Mouse (Mus musculus): ENCODE data around the gene Olfr483. TPM values are rescaled to one million over a fixed set of nuclear protein-coding genes. Genes with fewer than 3 reads are reported as not detected.

The Olfr483 gene
- not detected in 2 replicates for polyA plus RNA-seq (2015; fragmentation: Nextera tagmentation; extraction: Ambion mirVana)

DNA sequence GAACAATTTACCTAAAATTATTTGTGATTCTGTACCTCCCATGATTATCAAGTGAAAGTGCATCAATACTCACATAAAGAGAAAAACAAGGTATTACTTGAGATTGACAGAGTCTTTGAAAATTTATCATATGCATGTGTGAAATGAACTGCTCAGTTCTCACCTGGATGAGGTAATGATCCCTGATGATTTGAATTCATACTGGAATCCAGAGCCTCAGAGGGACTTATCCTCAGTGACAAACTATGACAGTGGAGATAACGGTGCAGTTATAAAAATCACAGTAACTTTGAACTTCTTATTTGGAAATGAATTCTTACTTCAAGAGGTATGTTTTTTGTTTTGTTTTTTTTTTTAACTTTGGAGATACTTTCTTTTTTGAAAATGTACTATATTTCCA, at the start of gene Olfr483:
Gene Olfr483, plus strand, starts transcription at position 301 of the 400 bp plus-strand sequence.

DNA sequence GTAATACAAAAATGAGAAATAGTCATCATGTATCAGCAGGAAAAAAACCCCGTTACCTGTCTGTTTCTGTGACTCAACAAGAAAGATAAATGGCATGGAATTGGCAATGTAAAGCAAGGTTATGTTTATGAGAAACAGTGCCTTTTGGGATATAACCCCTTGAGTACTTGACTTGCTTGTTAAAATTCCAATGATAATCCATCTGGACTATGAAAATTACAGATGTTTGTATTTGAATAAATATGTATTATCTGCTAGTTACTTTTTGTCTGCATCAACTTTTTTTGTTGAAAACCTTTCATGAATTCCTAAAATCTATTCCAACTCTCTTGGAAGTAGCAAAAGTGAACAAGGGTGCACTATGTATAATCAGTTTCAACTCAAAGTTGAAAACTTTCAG, 33.4 kb upstream of the Olfr483 start, which contains the start of gene Olfr480:
Gene Olfr480, minus strand, starts transcription at position 101 of the 400 bp plus-strand sequence.

GRCm38 (mm10) chr7:108079555-108079954, 21.1 kb upstream of the Olfr483 start, which contains the start of gene Olfr481:
Gene Olfr481, plus strand, starts transcription at chr7:108079855.

GRCm38 (mm10) chr7:108097486-108097885, 3.2 kb upstream of the Olfr483 start, which contains the start of gene Olfr482:
Gene Olfr482, minus strand, starts transcription at chr7:108097586.

DNA sequence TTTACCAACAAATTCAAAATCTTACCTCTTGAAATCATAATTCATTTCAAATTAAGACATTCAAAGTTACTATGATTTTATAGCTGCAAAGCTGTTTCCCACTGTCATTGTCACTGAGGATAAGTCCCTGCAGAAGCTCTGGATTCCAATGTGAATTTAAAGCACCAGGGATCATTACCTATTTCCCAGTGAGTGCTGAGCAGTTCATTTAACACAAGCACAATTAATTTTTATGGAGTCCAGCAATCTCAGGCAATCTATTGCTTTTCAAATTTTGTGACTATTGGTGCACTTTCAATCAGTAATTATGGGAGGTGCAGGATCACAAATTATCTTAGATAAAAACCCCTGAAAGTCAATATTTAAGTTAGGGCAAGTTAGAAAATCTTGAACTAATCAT, 26.7 kb downstream of the Olfr483 start, which contains the start of gene Olfr484:
Gene Olfr484, minus strand, starts transcription at position 101 of the 400 bp plus-strand sequence.

Other genes with a start within 250 kb of the Olfr483 start
- not detected in 2 replicates for gene Olfr472, start 202.9 kb upstream of the Olfr483 start, polyA plus RNA-seq (2015; fragmentation: Nextera tagmentation; extraction: Ambion mirVana)
- not detected in 2 replicates for gene Olfr473, start 170.4 kb upstream of the Olfr483 start, polyA plus RNA-seq (2015; fragmentation: Nextera tagmentation; extraction: Ambion mirVana)
- not detected in 2 replicates for gene Olfr474, start 146.2 kb upstream of the Olfr483 start, polyA plus RNA-seq (2015; fragmentation: Nextera tagmentation; extraction: Ambion mirVana)
- gene Olfr476, start 136.0 kb upstream of the Olfr483 start, polyA plus RNA-seq (2015; fragmentation: Nextera tagmentation; extraction: Ambion mirVana) = not detected in 2 replicates
- gene Olfr477, start 114.2 kb upstream of the Olfr483 start, polyA plus RNA-seq (2015; fragmentation: Nextera tagmentation; extraction: Ambion mirVana) = not detected in 2 replicates
- not detected in 2 replicates for gene Olfr478, start 66.9 kb upstream of the Olfr483 start, polyA plus RNA-seq (2015; fragmentation: Nextera tagmentation; extraction: Ambion mirVana)
- not detected in 2 replicates for gene Olfr479, start 50.2 kb upstream of the Olfr483 start, polyA plus RNA-seq (2015; fragmentation: Nextera tagmentation; extraction: Ambion mirVana)
- not detected in 2 replicates for gene Olfr480, start 33.5 kb upstream of the Olfr483 start, polyA plus RNA-seq (2015; fragmentation: Nextera tagmentation; extraction: Ambion mirVana)
- not detected in 2 replicates for gene Olfr481, start 21.0 kb upstream of the Olfr483 start, polyA plus RNA-seq (2015; fragmentation: Nextera tagmentation; extraction: Ambion mirVana)
- 0.12 TPM in 2 replicates for gene Olfr482, start 3.3 kb upstream of the Olfr483 start, polyA plus RNA-seq (2015; fragmentation: Nextera tagmentation; extraction: Ambion mirVana)
- not detected in 2 replicates for gene Olfr484, start 26.6 kb downstream of the Olfr483 start, polyA plus RNA-seq (2015; fragmentation: Nextera tagmentation; extraction: Ambion mirVana)
- gene Olfr485, start 59.0 kb downstream of the Olfr483 start, polyA plus RNA-seq (2015; fragmentation: Nextera tagmentation; extraction: Ambion mirVana) = not detected in 2 replicates
- not detected in 2 replicates for gene Olfr486, start 71.9 kb downstream of the Olfr483 start, polyA plus RNA-seq (2015; fragmentation: Nextera tagmentation; extraction: Ambion mirVana)
- not detected in 2 replicates for gene Olfr487, start 113.8 kb downstream of the Olfr483 start, polyA plus RNA-seq (2015; fragmentation: Nextera tagmentation; extraction: Ambion mirVana)
- not detected in 2 replicates for gene Olfr488, start 157.5 kb downstream of the Olfr483 start, polyA plus RNA-seq (2015; fragmentation: Nextera tagmentation; extraction: Ambion mirVana)
- not detected in 2 replicates for gene Olfr490, start 188.1 kb downstream of the Olfr483 start, polyA plus RNA-seq (2015; fragmentation: Nextera tagmentation; extraction: Ambion mirVana)
- gene Olfr491, start 212.6 kb downstream of the Olfr483 start, polyA plus RNA-seq (2015; fragmentation: Nextera tagmentation; extraction: Ambion mirVana) = not detected in 2 replicates
- gene Olfr492, start 222.8 kb downstream of the Olfr483 start, polyA plus RNA-seq (2015; fragmentation: Nextera tagmentation; extraction: Ambion mirVana) = not detected in 2 replicates
- not detected in 2 replicates for gene Olfr493, start 246.1 kb downstream of the Olfr483 start, polyA plus RNA-seq (2015; fragmentation: Nextera tagmentation; extraction: Ambion mirVana)

Data from spleen, postnatal 0 days (tissue).